Mouse (Mus musculus) erythroblast, embryonic 14.5 days (primary cell): Measurements from ENCODE around the gene Zbtb21. TPM values are rescaled to one million over a fixed set of nuclear protein-coding genes. Genes with fewer than 3 reads are reported as not detected.

Experiments used
- H3K27me3 ChIP-seq: 2 replicates; pipeline ENCODE4 v1.6.1; 2012; ENCODE audit warnings: inconsistent platforms; ENCODE audit not compliant: control insufficient read depth
- H3K36me3 ChIP-seq: 2 replicates; pipeline ENCODE4 v1.6.1; 2012; ENCODE audit warnings: mild to moderate bottlenecking, inconsistent platforms; ENCODE audit not compliant: control insufficient read depth
- H3K4me1 ChIP-seq: 2 replicates; pipeline ENCODE4 v1.6.1; 2012; ENCODE audit warnings: inconsistent platforms; ENCODE audit not compliant: control insufficient read depth
- H3K4me3 ChIP-seq: replicated peaks from 2 replicates; pipeline ENCODE3; 2012; ENCODE audit warnings: moderate library complexity, mild to moderate bottlenecking, inconsistent platforms
- H3K9me3 ChIP-seq: 2 replicates; pipeline ENCODE4 v1.6.1; 2012; ENCODE audit warnings: low read length, inconsistent platforms, mixed read lengths; ENCODE audit not compliant: control insufficient read depth
- GATA1 ChIP-seq: IDR thresholded peaks from 2 replicates; pipeline ENCODE4 v1.6.1; 2012; ENCODE audit warnings: low read length, inconsistent platforms, mixed read lengths
- TAL1 ChIP-seq: IDR thresholded peaks from 3 replicates; pipeline ENCODE4 v1.6.1; 2012; ENCODE audit warnings: low read length, inconsistent platforms, mixed read lengths
- polyA plus RNA-seq: library from polyadenylated mRNA; stranded (reverse); fragments of >175 nt; gene quantifications from 2 replicates; pipeline ENCODE4 v1.2.3, GENCODE M21; 2012

Gene Zbtb21
- polyA plus RNA-seq, 1 experiment, result 1.5 TPM

DNA sequence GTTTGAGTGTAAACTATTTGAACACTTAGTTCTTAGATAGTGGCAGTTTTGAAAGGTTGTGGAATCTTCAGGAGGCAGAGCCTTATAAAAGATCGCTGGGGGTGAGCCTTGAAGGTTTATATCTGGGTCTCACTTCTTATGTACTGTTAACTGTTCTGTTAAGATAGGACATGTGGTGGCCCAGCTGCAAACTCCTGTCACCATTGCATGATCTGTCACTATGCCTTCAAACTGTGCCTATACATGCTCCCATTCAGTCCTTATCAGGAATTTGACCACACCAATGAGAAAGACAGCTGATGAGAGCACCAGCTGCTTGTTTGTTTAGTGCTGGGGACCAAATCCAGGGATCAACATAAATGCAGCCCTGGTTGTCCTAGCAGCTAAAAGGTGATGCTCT is 14.9 kb upstream of the Zbtb21 start:
- no peak overlapping the region for H3K4me3 ChIP-seq
- no peaks in the 10 kb centered on the region for H3K9me3 ChIP-seq
- H3K4me1 ChIP-seq, result peaks cover 9% of the 10 kb centered on the region
- no peak for TF ChIP-seq GATA1
- no peak for TF ChIP-seq TAL1
- H3K27me3 ChIP-seq, result no peaks in the 10 kb centered on the region
- H3K36me3 ChIP-seq, result no peaks in the 10 kb centered on the region

DNA sequence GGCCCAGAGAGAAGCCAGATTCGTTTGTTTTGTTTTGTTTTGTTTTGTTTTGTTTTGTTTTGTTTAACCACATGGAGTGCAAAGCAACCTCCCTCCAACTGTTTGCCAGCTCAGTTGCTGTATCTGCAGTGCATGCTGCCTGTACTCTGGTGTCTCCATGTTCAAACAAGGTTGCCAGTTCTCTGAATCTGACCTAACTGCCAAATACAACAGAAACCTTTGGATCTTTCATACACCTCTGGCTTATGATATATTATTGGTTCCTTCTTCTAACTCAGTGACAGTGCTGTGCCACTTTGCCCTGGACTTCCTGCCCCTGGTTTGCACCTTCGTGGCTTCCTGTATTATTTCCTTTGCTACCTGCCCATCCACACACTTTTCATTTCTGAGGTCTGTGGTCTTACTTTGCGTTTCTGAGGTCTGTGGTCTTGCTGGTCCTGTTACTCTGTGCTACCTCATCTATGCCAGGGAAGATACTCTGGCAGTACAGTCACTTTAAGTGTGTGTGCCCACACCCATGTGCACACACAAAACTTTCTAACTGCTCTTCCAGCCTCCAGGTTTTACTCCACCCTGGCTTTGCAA is 1.6 kb upstream of the Zbtb21 start:
- no peak overlapping the region for H3K4me3 ChIP-seq
- no peaks in the 10 kb centered on the region for H3K9me3 ChIP-seq
- peaks cover 2% of the 10 kb centered on the region for H3K36me3 ChIP-seq
- TF ChIP-seq TAL1, result no peak
- no peak for TF ChIP-seq GATA1
- no peaks in the 10 kb centered on the region for H3K27me3 ChIP-seq
- peaks cover 53% of the 10 kb centered on the region for H3K4me1 ChIP-seq

DNA sequence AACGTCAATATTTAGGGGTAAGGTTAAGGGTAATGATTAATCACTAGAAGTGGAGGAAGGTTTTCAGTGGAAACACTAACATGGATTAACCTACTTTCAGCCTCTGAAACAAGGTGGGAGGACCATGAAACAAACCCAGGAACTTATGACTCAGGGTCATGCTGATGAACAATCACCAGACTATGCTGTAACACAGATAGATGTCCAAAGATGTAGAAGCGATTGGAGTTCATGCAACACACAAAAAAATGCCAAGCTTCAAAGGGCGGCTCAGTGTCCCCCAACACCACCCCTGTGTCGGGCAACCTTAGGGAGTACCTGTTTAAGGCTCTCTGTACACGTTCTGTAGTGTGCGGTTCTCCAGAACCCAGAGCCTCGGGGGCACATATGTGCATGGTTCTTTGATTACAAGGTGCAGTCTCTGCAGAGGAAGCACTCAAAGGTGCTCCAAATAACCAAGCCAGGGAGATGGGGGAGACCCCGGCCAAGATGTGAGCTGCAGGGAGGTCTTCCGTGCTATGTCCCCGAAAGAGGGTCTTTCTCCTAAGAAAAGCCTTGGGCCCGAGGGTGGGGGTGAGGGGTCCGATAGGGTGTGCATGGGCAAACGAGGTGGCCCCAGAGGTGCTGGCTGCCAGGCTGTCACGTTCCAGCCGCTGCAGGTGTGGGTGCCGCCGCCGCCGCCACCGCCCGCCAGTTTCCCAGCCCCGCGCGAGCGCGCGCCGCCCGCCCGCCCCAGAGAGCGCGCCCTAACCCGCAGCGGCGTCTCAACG is 856 bp downstream of the Zbtb21 start:
- Histone ChIP-seq H3K36me3 (peaks cover 5% of the 10 kb centered on the region), H3K27me3 (no peaks in the 10 kb centered on the region), H3K4me3 (peak overlapping the region; percentile 94), H3K9me3 (no peaks in the 10 kb centered on the region), H3K4me1 (peaks cover 75% of the 10 kb centered on the region)
- TF ChIP-seq GATA1 (no peak), TAL1 (no peak)

DNA sequence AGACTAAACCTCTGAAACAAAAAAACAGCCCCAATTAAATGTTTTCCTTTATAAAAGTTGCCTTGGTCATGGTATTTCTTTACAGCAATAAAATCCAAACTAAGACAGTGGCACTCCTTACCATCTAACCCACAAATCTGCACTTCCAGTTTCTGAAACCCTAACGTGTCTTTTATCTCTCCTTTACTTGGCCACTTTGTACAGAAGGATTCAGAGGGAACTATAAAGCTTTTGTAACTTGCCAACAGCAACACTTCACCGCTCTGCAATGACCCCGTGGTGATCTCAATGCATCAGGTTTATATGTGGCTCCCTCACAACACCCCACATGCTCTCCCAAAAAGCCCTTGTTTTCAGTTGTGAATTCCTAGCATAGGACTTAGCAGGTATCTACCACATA is 2.1 kb downstream of the Zbtb21 start:
- no peak for TF ChIP-seq TAL1
- no peak for TF ChIP-seq GATA1
- no peak overlapping the region for H3K4me3 ChIP-seq
- peaks cover 15% of the 10 kb centered on the region for H3K36me3 ChIP-seq
- H3K27me3 ChIP-seq, result no peaks in the 10 kb centered on the region
- H3K9me3 ChIP-seq, result no peaks in the 10 kb centered on the region
- H3K4me1 ChIP-seq, result peaks cover 83% of the 10 kb centered on the region

DNA sequence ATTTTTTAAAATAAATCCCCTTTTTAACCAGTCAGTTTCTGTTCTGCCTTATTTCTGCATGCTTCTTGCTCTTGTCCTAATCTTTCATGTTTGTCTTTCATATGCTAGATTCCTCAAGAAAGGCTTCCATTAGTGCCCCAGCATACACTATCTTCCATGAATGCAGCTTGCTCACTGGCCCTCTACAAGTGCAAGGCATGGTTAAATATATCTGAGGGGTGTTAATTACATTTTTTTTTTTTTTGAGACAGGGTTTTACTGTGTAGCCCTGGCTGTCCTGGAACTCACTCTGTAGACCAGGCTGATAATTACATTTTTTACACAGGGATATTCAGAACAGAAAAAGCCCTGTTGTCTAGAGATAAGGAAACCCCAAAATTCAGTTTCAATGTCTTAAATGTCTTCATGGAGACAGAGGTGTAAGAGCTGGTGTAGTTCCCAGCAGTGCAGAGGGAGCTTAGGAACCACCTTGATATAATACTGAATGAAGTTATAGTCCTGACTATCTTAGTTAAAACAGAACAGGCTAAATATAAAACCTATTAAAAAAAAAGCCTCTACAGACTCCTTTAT is 3.9 kb downstream of the Zbtb21 start:
- peaks cover 86% of the 10 kb centered on the region for H3K4me1 ChIP-seq
- no peaks in the 10 kb centered on the region for H3K27me3 ChIP-seq
- TF ChIP-seq GATA1 (no peak), TAL1 (no peak)
- peaks cover 24% of the 10 kb centered on the region for H3K36me3 ChIP-seq
- no peaks in the 10 kb centered on the region for H3K9me3 ChIP-seq
- no peak overlapping the region for H3K4me3 ChIP-seq

DNA sequence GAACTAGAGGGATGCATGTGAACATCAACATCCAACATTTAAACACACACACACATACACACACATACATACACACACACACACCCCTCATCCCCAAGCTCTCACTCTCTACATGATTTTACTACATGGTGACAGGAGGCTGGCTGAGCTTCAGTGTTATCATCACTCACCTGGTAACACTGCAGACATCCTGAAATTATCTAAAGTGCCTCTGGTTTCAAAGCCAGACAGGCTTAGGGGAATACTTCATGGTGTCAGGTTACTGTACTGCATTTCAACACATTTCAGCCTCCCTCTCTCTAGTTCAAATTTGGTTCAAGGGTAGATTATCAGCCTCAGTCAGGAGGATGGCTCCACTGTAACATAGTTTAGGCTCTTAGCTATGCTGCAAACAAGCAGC is 4.8 kb downstream of the Zbtb21 start:
- Histone ChIP-seq H3K36me3 (peaks cover 28% of the 10 kb centered on the region), H3K4me3 (no peak overlapping the region), H3K9me3 (no peaks in the 10 kb centered on the region), H3K27me3 (no peaks in the 10 kb centered on the region), H3K4me1 (peaks cover 89% of the 10 kb centered on the region)
- TF ChIP-seq GATA1, result no peak
- no peak for TF ChIP-seq TAL1

DNA sequence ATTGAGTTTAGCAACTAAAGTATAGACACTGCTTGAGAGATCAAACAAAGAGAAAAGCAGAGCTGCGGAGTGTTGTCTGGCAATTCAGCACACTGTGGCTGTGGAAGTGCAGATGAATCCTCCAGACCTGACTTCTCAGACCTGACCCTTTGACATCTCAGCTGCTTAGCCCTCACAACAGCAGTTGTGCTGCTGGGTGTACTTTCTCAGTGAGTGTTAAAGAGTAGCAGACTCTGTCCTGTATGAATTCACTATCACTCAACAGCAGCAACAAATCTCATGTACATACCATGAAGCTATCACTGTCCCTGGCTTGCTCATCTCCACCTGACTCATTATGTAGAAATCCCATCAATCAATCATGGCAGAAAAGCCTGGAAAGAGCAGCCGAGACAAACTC is 6.4 kb downstream of the Zbtb21 start:
- Histone ChIP-seq H3K4me3 (no peak overlapping the region), H3K4me1 (peaks cover 84% of the 10 kb centered on the region), H3K27me3 (no peaks in the 10 kb centered on the region), H3K9me3 (no peaks in the 10 kb centered on the region), H3K36me3 (peaks cover 44% of the 10 kb centered on the region)
- no peak for TF ChIP-seq TAL1
- TF ChIP-seq GATA1, result no peak

DNA sequence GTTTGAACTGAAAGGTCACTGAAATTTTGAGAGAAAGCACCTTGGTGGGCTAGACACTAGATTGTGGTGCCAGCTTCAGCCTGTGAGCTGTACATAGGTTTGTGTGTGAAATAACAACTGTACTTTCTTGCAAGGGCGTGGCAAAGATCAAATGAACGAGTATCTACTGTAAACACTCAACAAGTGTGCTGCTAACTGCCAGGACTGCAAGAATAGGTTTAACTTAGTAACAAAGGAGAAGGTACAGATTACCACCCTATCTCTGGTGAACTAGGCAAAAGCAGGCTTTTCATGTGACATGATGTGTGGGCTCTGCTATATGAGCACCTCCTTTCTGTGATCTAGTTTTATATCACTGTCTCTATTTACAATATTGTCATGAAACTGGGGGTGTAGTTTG is 9.1 kb downstream of the Zbtb21 start:
- Histone ChIP-seq H3K4me1 (peaks cover 65% of the 10 kb centered on the region), H3K9me3 (no peaks in the 10 kb centered on the region), H3K36me3 (peaks cover 59% of the 10 kb centered on the region), H3K4me3 (no peak overlapping the region), H3K27me3 (no peaks in the 10 kb centered on the region)
- no peak for TF ChIP-seq TAL1
- TF ChIP-seq GATA1, result no peak

DNA sequence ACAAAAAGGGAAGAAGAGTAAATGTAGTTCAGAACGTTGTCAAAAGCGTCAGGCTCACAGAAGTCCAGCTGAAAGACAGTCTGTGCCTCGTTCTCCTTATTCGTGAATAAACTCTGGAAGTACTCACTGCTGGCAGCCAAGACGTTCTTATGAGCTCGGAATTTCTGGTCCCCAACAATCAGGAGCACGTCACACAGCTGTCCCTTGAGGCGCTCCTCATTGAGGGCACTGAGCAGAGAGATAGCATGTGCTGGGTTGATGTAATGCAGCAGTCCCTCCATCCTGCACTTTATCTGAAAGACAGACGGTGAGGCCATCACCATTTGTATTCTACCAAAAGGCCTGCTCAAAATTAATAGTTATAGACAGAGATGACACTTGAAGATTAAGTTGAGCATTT is 9.6 kb downstream of the Zbtb21 start:
- TF ChIP-seq GATA1 (no peak), TAL1 (no peak; the same call in 2 of the 3 replicates)
- Histone ChIP-seq H3K9me3 (no peaks in the 10 kb centered on the region), H3K4me1 (peaks cover 61% of the 10 kb centered on the region), H3K4me3 (no peak overlapping the region), H3K36me3 (peaks cover 61% of the 10 kb centered on the region), H3K27me3 (no peaks in the 10 kb centered on the region)
